Mouse (Mus musculus) midbrain, embryonic 15.5 days (tissue): ENCODE measurements around the gene Pip4k2c. TPM values are rescaled to one million over a fixed set of nuclear protein-coding genes. Genes with fewer than 3 reads are reported as not detected.

Experiments used
- ATAC-seq: fragments of 200-750 bp; cut with Nextera tagmentation; replicated peaks from 2 replicates; pipeline ENCODE4 v1.8.0; 2017; ENCODE audit warnings: moderate TSS enrichment
- H3K27ac ChIP-seq: fragments of 300-500 bp; sonication (generic); 2 replicates; pipeline ENCODE4 v1.5.1; 2015; ENCODE audit warnings: mild to moderate bottlenecking, inconsistent platforms
- H3K27me3 ChIP-seq: fragments of 300-500 bp; sonication (generic); replicated peaks from 2 replicates; pipeline ENCODE4 v1.6.1; 2015; ENCODE audit warnings: inconsistent platforms
- H3K36me3 ChIP-seq: fragments of 300-500 bp; sonication (generic); replicated peaks from 2 replicates; pipeline ENCODE4 v1.6.1; 2015; ENCODE audit warnings: inconsistent platforms
- H3K4me1 ChIP-seq: fragments of 300-500 bp; sonication (generic); 2 replicates; pipeline ENCODE4 v1.6.1; 2015; ENCODE audit warnings: inconsistent platforms
- H3K4me2 ChIP-seq: fragments of 300-500 bp; sonication (generic); 2 replicates; pipeline ENCODE4 v1.6.1; 2015; ENCODE audit warnings: inconsistent platforms, mild to moderate bottlenecking, moderate library complexity
- H3K4me3 ChIP-seq: fragments of 300-500 bp; sonication (generic); 2 replicates; pipeline ENCODE4 v1.5.1; 2015; ENCODE audit warnings: mild to moderate bottlenecking, inconsistent platforms
- H3K9ac ChIP-seq: fragments of 300-500 bp; sonication (generic); 2 replicates; pipeline ENCODE4 v1.6.1; 2015; ENCODE audit warnings: mild to moderate bottlenecking, inconsistent platforms
- H3K9me3 ChIP-seq: fragments of 300-500 bp; sonication (generic); 2 replicates; pipeline ENCODE4 v1.6.1; 2016; ENCODE audit warnings: inconsistent platforms
- WGBS: fragments of 180-500 bp; shearing (Covaris S2); methylation state at CpG from one replicate; pipeline ENCODE4 v1.1.7; 2015; ENCODE audit warnings: mixed read lengths; 5-methylcytosine and 5-hydroxymethylcytosine counted together
- polyA plus RNA-seq: library from polyadenylated mRNA; unstranded; fragments of >200 nt; fragmentation: Nextera tagmentation; extraction: Ambion mirVana; gene quantifications from 2 replicates; pipeline ENCODE4 v1.2.1, GENCODE M21; 2015

Gene Pip4k2c
- polyA plus RNA-seq, 1 experiment from 2014 or later = 18.7 TPM

GRCm38 (mm10) chr10:127226318-127226895, 15.0 kb upstream of the Pip4k2c start:
- H3K27ac ChIP-seq = 0 out of 2 replicates have a peak overlapping the region, but pooled peaks have one; percentile 15
- H3K4me3 ChIP-seq = no peak overlapping the region
- no peaks in the 10 kb centered on the region for H3K9me3 ChIP-seq
- no peaks in the 10 kb centered on the region for H3K27me3 ChIP-seq
- H3K4me1 ChIP-seq = no peaks in the 10 kb centered on the region
- H3K4me2 ChIP-seq = no peak overlapping the region
- no peak overlapping the region for H3K9ac ChIP-seq
- peaks cover 41% of the 10 kb centered on the region for H3K36me3 ChIP-seq
- ATAC-seq = no peak
- 70% methylated on average over 8 of the region's 8 CpGs for WGBS

GRCm38 (mm10) chr10:127225732-127226131, 14.3 kb upstream of the Pip4k2c start:
- Histone ChIP-seq H3K4me2 (no peak overlapping the region), H3K9me3 (no peaks in the 10 kb centered on the region), H3K36me3 (peaks cover 36% of the 10 kb centered on the region), H3K27me3 (no peaks in the 10 kb centered on the region), H3K4me3 (no peak overlapping the region), H3K27ac (no peak overlapping the region), H3K4me1 (no peaks in the 10 kb centered on the region), H3K9ac (no peak overlapping the region)
- no peak for ATAC-seq
- 34% methylated on average over 10 of the region's 10 CpGs for WGBS

GRCm38 (mm10) chr10:127225213-127225612, 13.8 kb upstream of the Pip4k2c start:
- no peak for ATAC-seq
- Histone ChIP-seq H3K4me2 (no peak overlapping the region), H3K9ac (no peak overlapping the region), H3K4me1 (no peaks in the 10 kb centered on the region), H3K27ac (no peak overlapping the region), H3K27me3 (no peaks in the 10 kb centered on the region), H3K36me3 (peaks cover 31% of the 10 kb centered on the region), H3K9me3 (no peaks in the 10 kb centered on the region), H3K4me3 (no peak overlapping the region)
- WGBS = 21% methylated on average over 6 of the region's 6 CpGs

DNA sequence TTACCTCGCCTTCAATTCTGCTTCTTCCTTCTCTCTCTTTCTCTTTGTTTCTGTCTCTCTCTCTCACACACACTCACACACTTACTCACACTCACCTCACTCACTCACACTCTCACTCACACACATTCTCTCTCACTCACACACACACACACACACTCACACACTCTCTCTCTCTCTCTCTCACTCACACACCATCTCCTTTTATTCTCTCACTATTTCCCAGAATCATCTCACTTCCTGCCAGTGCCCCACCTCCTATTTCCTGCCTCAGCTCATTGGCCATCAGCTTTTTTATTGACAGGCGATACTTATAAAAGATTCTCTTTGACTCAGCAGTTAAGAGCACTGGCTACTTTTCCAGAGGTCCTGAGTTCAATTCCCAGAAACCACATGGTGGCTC, 7.0 kb upstream of the Pip4k2c start:
- H3K9ac ChIP-seq = no peak overlapping the region
- no peaks in the 10 kb centered on the region for H3K36me3 ChIP-seq
- no peaks in the 10 kb centered on the region for H3K4me1 ChIP-seq
- H3K27me3 ChIP-seq = no peaks in the 10 kb centered on the region
- no peak for ATAC-seq
- H3K4me2 ChIP-seq = no peak overlapping the region
- H3K27ac ChIP-seq = no peak overlapping the region
- 97% methylated on average over 2 of the region's 2 CpGs for WGBS
- no peaks in the 10 kb centered on the region for H3K9me3 ChIP-seq
- H3K4me3 ChIP-seq = no peak overlapping the region

- ATAC-seq = no peak
- Histone ChIP-seq H3K36me3 (no peaks in the 10 kb centered on the region), H3K9ac (no peak overlapping the region), H3K9me3 (no peaks in the 10 kb centered on the region), H3K4me3 (no peak overlapping the region), H3K4me1 (no peaks in the 10 kb centered on the region), H3K4me2 (no peak overlapping the region), H3K27me3 (no peaks in the 10 kb centered on the region), H3K27ac (no peak overlapping the region)
Observed at GRCm38 (mm10) chr10:127217177-127217576, 5.8 kb upstream of the Pip4k2c start.

- Histone ChIP-seq H3K27ac (no peak overlapping the region), H3K36me3 (no peaks in the 10 kb centered on the region), H3K9me3 (no peaks in the 10 kb centered on the region), H3K4me2 (no peak overlapping the region), H3K9ac (no peak overlapping the region), H3K4me3 (no peak overlapping the region), H3K4me1 (0 out of 2 replicates have a peak, but pooled peaks cover 3% of the 10 kb centered on the region), H3K27me3 (no peaks in the 10 kb centered on the region)
- no peak for ATAC-seq
- 91% methylated on average over 11 of the region's 11 CpGs for WGBS
Observed at GRCm38 (mm10) chr10:127216456-127216855, 5.1 kb upstream of the Pip4k2c start.

DNA sequence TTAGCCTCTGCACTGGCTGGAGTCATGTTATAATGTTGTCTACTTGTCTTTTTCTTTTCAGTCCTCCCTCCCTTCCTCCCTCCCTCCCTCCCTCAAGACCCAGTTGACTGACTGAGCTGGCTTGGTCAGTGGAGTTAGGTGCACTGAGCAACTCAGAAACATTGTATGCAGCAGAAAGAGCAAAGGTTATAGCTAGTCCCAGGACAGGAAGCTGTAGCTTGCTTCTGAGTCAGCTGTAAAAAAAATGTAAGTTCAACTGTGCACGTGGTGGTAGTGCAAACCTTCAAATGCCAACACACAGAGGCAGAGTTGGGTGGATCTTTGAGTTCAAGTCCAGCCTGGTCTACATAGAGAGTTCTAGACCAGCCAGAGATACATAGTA, 3.0 kb upstream of the Pip4k2c start:
- 63% methylated on average over 1 of the region's 1 CpGs for WGBS
- Histone ChIP-seq H3K4me3 (no peak overlapping the region), H3K27me3 (no peaks in the 10 kb centered on the region), H3K9me3 (no peaks in the 10 kb centered on the region), H3K4me2 (no peak overlapping the region), H3K9ac (no peak overlapping the region), H3K36me3 (no peaks in the 10 kb centered on the region), H3K27ac (no peak overlapping the region), H3K4me1 (peaks cover 15% of the 10 kb centered on the region)
- ATAC-seq = no peak

DNA sequence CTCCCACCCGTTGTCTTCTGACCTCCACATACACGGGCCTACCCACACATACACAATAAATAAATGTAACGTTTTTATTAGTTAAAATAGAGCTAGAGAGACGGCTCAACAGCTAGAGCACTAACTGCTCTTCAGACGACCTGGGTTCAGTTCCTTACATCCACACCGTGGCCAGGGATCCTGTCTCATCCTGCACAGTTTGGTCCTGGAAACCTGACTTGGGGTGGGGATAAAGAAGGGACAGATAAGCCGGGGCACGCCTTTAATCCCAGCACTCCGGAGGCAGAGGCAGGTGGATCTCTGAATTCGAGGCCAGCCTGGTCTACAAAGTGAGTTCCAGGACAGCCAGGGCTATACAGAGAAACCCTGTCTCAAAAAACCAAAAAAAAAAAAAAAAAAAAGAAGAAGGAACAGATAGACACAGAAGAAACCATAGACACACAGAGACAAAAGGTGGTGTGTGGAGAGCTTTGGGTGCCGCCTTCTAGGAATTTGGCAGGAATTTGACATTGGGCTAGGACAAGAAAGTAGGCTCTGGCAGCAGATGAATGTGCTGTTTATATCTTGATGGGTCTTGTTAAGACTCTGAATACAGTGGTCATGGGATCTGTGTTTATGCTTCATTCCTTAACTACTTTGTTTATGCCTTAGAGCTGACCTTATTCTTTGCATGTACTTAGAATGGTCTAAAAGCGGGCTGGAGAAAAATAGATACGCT, 2.5 kb upstream of the Pip4k2c start:
- H3K9ac ChIP-seq = no peak overlapping the region
- H3K4me1 ChIP-seq = peaks cover 15% of the 10 kb centered on the region
- no peaks in the 10 kb centered on the region for H3K27me3 ChIP-seq
- no peak overlapping the region for H3K27ac ChIP-seq
- H3K4me2 ChIP-seq = no peak overlapping the region
- H3K9me3 ChIP-seq = no peaks in the 10 kb centered on the region
- WGBS = 82% methylated on average over 13 of the region's 13 CpGs
- H3K36me3 ChIP-seq = no peaks in the 10 kb centered on the region
- H3K4me3 ChIP-seq = no peak overlapping the region
- no peak for ATAC-seq

- Histone ChIP-seq H3K27ac (no peak overlapping the region), H3K36me3 (no peaks in the 10 kb centered on the region), H3K4me2 (no peak overlapping the region), H3K9me3 (no peaks in the 10 kb centered on the region), H3K27me3 (no peaks in the 10 kb centered on the region), H3K4me3 (no peak overlapping the region), H3K9ac (no peak overlapping the region), H3K4me1 (peaks cover 15% of the 10 kb centered on the region)
- ATAC-seq = no peak
- 94% methylated on average over 8 of the region's 8 CpGs for WGBS
Observed at GRCm38 (mm10) chr10:127213272-127213671, 1.9 kb upstream of the Pip4k2c start.

DNA sequence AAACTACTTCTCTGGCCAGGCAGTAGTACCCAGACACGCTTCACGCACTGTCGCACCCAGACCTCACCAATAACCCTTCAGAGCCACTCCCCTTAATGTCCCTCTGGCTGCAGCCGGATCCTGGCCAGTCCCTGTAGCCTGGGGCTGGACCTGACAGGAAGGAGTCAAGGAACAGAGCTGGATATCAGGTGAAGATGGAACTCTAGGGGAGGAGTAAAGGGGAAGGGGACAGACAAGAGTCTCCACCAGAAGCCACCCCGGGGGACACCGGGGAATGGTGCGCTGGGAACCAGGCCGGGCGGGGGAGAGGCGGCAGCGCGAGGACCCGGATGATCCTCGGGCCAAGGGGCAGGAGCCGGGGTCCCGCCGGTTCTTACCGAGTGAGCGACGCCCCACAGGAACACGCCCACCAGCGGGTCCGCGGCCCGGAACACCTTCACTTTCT, 402 bp downstream of the Pip4k2c start:
- no peaks in the 10 kb centered on the region for H3K27me3 ChIP-seq
- WGBS = 1% methylated on average over 25 of the region's 25 CpGs
- H3K4me1 ChIP-seq = peaks cover 15% of the 10 kb centered on the region
- peak overlapping the region; percentile 65 for H3K9ac ChIP-seq
- peak overlapping the region; percentile 74 for H3K4me2 ChIP-seq
- ATAC-seq = peak; percentile 69
- H3K4me3 ChIP-seq = peak overlapping the region; percentile 82
- peak overlapping the region; percentile 64 for H3K27ac ChIP-seq
- no peaks in the 10 kb centered on the region; the same call in 1 of the 2 replicates for H3K36me3 ChIP-seq
- no peaks in the 10 kb centered on the region for H3K9me3 ChIP-seq

- WGBS = 88% methylated on average over 13 of the region's 13 CpGs
- H3K27ac ChIP-seq = no peak overlapping the region
- no peak for ATAC-seq
- no peaks in the 10 kb centered on the region for H3K27me3 ChIP-seq
- peaks cover 8% of the 10 kb centered on the region; the same call in 1 of the 2 replicates for H3K36me3 ChIP-seq
- H3K4me1 ChIP-seq = peaks cover 15% of the 10 kb centered on the region
- peak overlapping the region; percentile 82 for H3K4me3 ChIP-seq
- H3K9ac ChIP-seq = no peak overlapping the region
- H3K9me3 ChIP-seq = no peaks in the 10 kb centered on the region
- peak overlapping the region; percentile 74 for H3K4me2 ChIP-seq
Observed at GRCm38 (mm10) chr10:127209928-127210570, 1.3 kb downstream of the Pip4k2c start.

GRCm38 (mm10) chr10:127208921-127209320, 2.5 kb downstream of the Pip4k2c start:
- Histone ChIP-seq H3K9ac (no peak overlapping the region), H3K27me3 (no peaks in the 10 kb centered on the region), H3K4me3 (no peak overlapping the region), H3K9me3 (no peaks in the 10 kb centered on the region), H3K4me1 (peaks cover 15% of the 10 kb centered on the region), H3K4me2 (no peak overlapping the region), H3K36me3 (peaks cover 14% of the 10 kb centered on the region; the same call in 1 of the 2 replicates), H3K27ac (no peak overlapping the region)
- no peak for ATAC-seq
- 85% methylated on average over 4 of the region's 4 CpGs for WGBS
